Mouse (Mus musculus): ENCODE measurements at regions not wholly inside any gene's neighbourhood (a gene's known extent, or its start where the extent isn't known, plus 50 kb on each side); places are given as distances from the start of the nearest gene placed in this dataset.

GRCm38 (mm10) chr3:133694057-133694456 is 149.1 kb upstream of the Tet2 start:
- TF ChIP-seq CTCF (IDR thresholded peaks at IDR 0.05; ENCODE audit: insufficient read depth, low read depth, low read length), result no peak
- TF ChIP-seq POLR2A (IDR thresholded peaks at IDR 0.05; ENCODE audit: insufficient read depth, low read depth, low read length), result no peak

All from olfactory bulb, adult 2 months (tissue).